Mouse (Mus musculus): Measurements from ENCODE around the gene Larp6.

GRCm38 (mm10) chr9:60773713-60774112 lies 60.9 kb downstream of the Larp6 start:
- TF ChIP-seq GATA1 (IDR thresholded peaks at IDR 0.05; ENCODE audit: borderline replicate concordance, low read length) (no peak), FLI1 (IDR thresholded peaks at IDR 0.05; ENCODE audit: low read length) (no peak)

Measured in megakaryocyte, embryonic 14.5 days (primary cell).